Mouse (Mus musculus) small intestine, adult 2 months (tissue): ENCODE data around the gene Lhfp.

Source experiments
- CTCF ChIP-seq: fragments of 200-500 bp; IDR thresholded peaks from 2 replicates; pipeline ENCODE4 v1.5.1; 2012; ENCODE audit warnings: low read depth, mild to moderate bottlenecking, control low read depth, inconsistent platforms, low read length, moderate library complexity, mixed read lengths; ENCODE audit not compliant: insufficient replicate concordance, insufficient read length; ENCODE audit errors: extremely low read depth
- POLR2A ChIP-seq: fragments of 200-500 bp; IDR thresholded peaks from 2 replicates; pipeline ENCODE4 v1.6.1; 2012; ENCODE audit warnings: low read depth, mild to moderate bottlenecking, control low read depth, inconsistent platforms, low read length, moderate library complexity

GRCm38 (mm10) chr3:53179936-53180335 is 138.6 kb downstream of the Lhfp start:
- no peak for TF ChIP-seq CTCF
- no peak for TF ChIP-seq POLR2A
